Mouse (Mus musculus) ES-E14 (cell line): ENCODE results near the gene Cfap97d2. TPM values are rescaled to one million over a fixed set of nuclear protein-coding genes. Genes with fewer than 3 reads are reported as not detected.
"Not testable (repeated sequence)": the region's sequence is repeated elsewhere in the genome, so short reads cannot be mapped to it uniquely, and the experiment has no call there.

Experiments
- DNase-seq: peaks from one replicate; pipeline ENCODE4 v3.0.0-alpha.2; 2013; ENCODE audit warnings: low read depth, low spot score
- H3K27ac ChIP-seq: 2 replicates; pipeline ENCODE4 v1.5.1; 2012; ENCODE audit warnings: low read depth, mild to moderate bottlenecking, low read length, moderate library complexity, mixed read lengths; ENCODE audit not compliant: poor library complexity, insufficient read depth, severe bottlenecking
- H3K36me3 ChIP-seq: 2 replicates; pipeline ENCODE4 v1.6.1; 2012; ENCODE audit warnings: mild to moderate bottlenecking, low read length, moderate library complexity, mixed read lengths; ENCODE audit not compliant: control insufficient read depth, poor library complexity, insufficient read depth, severe bottlenecking
- H3K4me1 ChIP-seq, 2 experiments: fragments of 150-350 bp in 1 of 2; sonication (generic) in 1 of 2; 2 replicates each; pipeline ENCODE4 v1.6.1; 2012; ENCODE audit warnings: low read length in 2 of 2, mild to moderate bottlenecking in 1 of 2, mixed read lengths in 1 of 2; ENCODE audit not compliant: control insufficient read depth in 2 of 2, insufficient read depth in 2 of 2, poor library complexity in 1 of 2
- H3K4me3 ChIP-seq, 2 experiments: fragments of 150-350 bp in 1 of 2; sonication (generic) in 1 of 2; 2 replicates each; pipeline ENCODE4 v1.5.1; 2012; ENCODE audit warnings: low read length in 2 of 2, low read depth in 1 of 2, mild to moderate bottlenecking in 1 of 2, mixed read lengths in 1 of 2; ENCODE audit not compliant: insufficient read depth in 1 of 2, poor library complexity in 1 of 2, severe bottlenecking in 1 of 2
- H3K9ac ChIP-seq: 2 replicates; pipeline ENCODE4 v1.6.1; 2012; ENCODE audit warnings: low read depth, mild to moderate bottlenecking, low read length, mixed read lengths; ENCODE audit not compliant: poor library complexity, insufficient read depth, severe bottlenecking
- H3K9me3 ChIP-seq: fragments of 150-350 bp; sonication (generic); 2 replicates; pipeline ENCODE4 v1.6.1; 2012; ENCODE audit warnings: low read depth, mild to moderate bottlenecking, low read length; ENCODE audit not compliant: control insufficient read depth, insufficient read depth
- CHD2 ChIP-seq: IDR thresholded peaks from 2 replicates; pipeline ENCODE4 v1.6.1; 2014; ENCODE audit warnings: mild to moderate bottlenecking, low read depth, low read length, inconsistent platforms
- HCFC1 ChIP-seq: IDR thresholded peaks from 2 replicates; pipeline ENCODE4 v1.6.1; 2012; ENCODE audit warnings: low read length, inconsistent platforms, borderline replicate concordance; ENCODE audit not compliant: insufficient read depth
- MAFK ChIP-seq: IDR thresholded peaks from 2 replicates; pipeline ENCODE4 v1.6.1; 2014; ENCODE audit warnings: mild to moderate bottlenecking, low read depth, low read length, inconsistent platforms; ENCODE audit not compliant: insufficient read depth
- ZC3H11A ChIP-seq: IDR thresholded peaks from 2 replicates; pipeline ENCODE4 v1.6.1; 2012; ENCODE audit warnings: low read depth, mild to moderate bottlenecking, inconsistent platforms, low read length, borderline replicate concordance
- ZNF384 ChIP-seq: IDR thresholded peaks from 2 replicates; pipeline ENCODE4 v1.6.1; 2012; ENCODE audit warnings: low read depth, low read length, inconsistent platforms
- in situ Hi-C, 2 experiments: fragments of 600-800 bp; cut with MboI; formaldehyde crosslinking; loops; one replicate each; pipeline ENCODE4 v1.15.1; 2025; ENCODE audit warnings: low sequenced_read_pairs in 2 of 2, inconsistent platforms in 1 of 2; ENCODE audit not compliant: unreplicated experiment in 2 of 2
- total RNA-seq: library from RNA; depleted of rRNA; stranded (reverse); fragments of 300-350 nt; gene quantifications from 2 replicates; pipeline ENCODE4 v1.2.3, GENCODE M21; 2012

Gene Cfap97d2
- total RNA-seq, 1 experiment = not detected

GRCm38 (mm10) chr8:13740323-13740770 lies 34.7 kb downstream of the Cfap97d2 start:
- no peaks in the 10 kb centered on the region for H3K36me3 ChIP-seq
- no peak overlapping the region for H3K27ac ChIP-seq
- DNase-seq = no peak
- H3K4me3 ChIP-seq = no peak overlapping the region
- no peak for TF ChIP-seq MAFK
- TF ChIP-seq HCFC1 = no peak
- TF ChIP-seq ZNF384 = no peak
- no peak for TF ChIP-seq CHD2
- TF ChIP-seq ZC3H11A = no peak
- in situ Hi-C loops = loop anchor here in 1 of 2 experiments (25.0 kb wide), 1 partner anchor 178 kb away; the partner anchor contains the start of gene 1700029H14Rik
- no peaks in the 10 kb centered on the region for H3K4me1 ChIP-seq
- H3K9me3 ChIP-seq = no peaks in the 10 kb centered on the region
- no peak overlapping the region for H3K9ac ChIP-seq

- TF ChIP-seq CHD2 (no peak), ZNF384 (no peak), HCFC1 (no peak), MAFK (no peak), ZC3H11A (no peak)
- H3K9ac ChIP-seq = no peak overlapping the region
- H3K36me3 ChIP-seq = no peaks in the 10 kb centered on the region
- no peaks in the 10 kb centered on the region for H3K9me3 ChIP-seq
- DNase-seq = no peak
- no peak overlapping the region for H3K27ac ChIP-seq
- H3K4me3 ChIP-seq = no peak overlapping the region
- H3K4me1 ChIP-seq = no peaks in the 10 kb centered on the region
- in situ Hi-C loops = loop anchor here in 1 of 2 experiments (25.0 kb wide), 1 partner anchor 179 kb away; the partner anchor contains the start of gene 1700029H14Rik
These were observed 35.3 kb downstream of the Cfap97d2 start for GRCm38 (mm10) chr8:13740817-13741613.

GRCm38 (mm10) chr8:13746212-13746611 lies 40.5 kb downstream of the Cfap97d2 start:
- not testable (repeated sequence) for H3K9me3 ChIP-seq, H3K9ac ChIP-seq, H3K36me3 ChIP-seq, H3K27ac ChIP-seq, H3K4me1 ChIP-seq, H3K4me3 ChIP-seq, DNase-seq
- in situ Hi-C loops = loop anchor here in 1 of 2 experiments (25.0 kb wide), 1 partner anchor 184 kb away; the partner anchor contains the start of gene 1700029H14Rik

GRCm38 (mm10) chr8:13747626-13748025 lies 41.9 kb downstream of the Cfap97d2 start:
- in situ Hi-C loops = loop anchor here in 1 of 2 experiments (25.0 kb wide), 1 partner anchor 185 kb away; the partner anchor contains the start of gene 1700029H14Rik
- no peak for DNase-seq
- no peak overlapping the region for H3K9ac ChIP-seq

More at GRCm38 (mm10) chr8:13747626-13748025, 41.9 kb downstream of the Cfap97d2 start:
- Histone ChIP-seq H3K4me1 (no peaks in the 10 kb centered on the region), H3K4me3 (no peak overlapping the region), H3K36me3 (no peaks in the 10 kb centered on the region), H3K9me3 (no peaks in the 10 kb centered on the region), H3K27ac (no peak overlapping the region)
- no peak for TF ChIP-seq MAFK
- no peak for TF ChIP-seq CHD2
- TF ChIP-seq HCFC1 = no peak
- TF ChIP-seq ZC3H11A = no peak
- TF ChIP-seq ZNF384 = no peak
